Mouse (Mus musculus) bone marrow macrophage, adult 2 months (primary cell): ENCODE measurements around the gene Krt82. TPM values are rescaled to one million over a fixed set of nuclear protein-coding genes. Genes with fewer than 3 reads are reported as not detected.
"Not testable (repeated sequence)": the region's sequence is repeated elsewhere in the genome, so short reads cannot be mapped to it uniquely, and the experiment has no call there.

ENCODE experiments used
- H3K27ac ChIP-seq: 2 replicates; pipeline ENCODE4 v1.5.1; 2012; ENCODE audit warnings: low read depth, low read length; ENCODE audit not compliant: insufficient read depth
- H3K4me1 ChIP-seq: 2 replicates; pipeline ENCODE4 v1.6.1; 2012; ENCODE audit warnings: low read length; ENCODE audit not compliant: control insufficient read depth, insufficient read depth
- H3K4me3 ChIP-seq: 2 replicates; pipeline ENCODE4 v1.5.1; 2012; ENCODE audit warnings: mild to moderate bottlenecking, low read length, moderate library complexity; ENCODE audit not compliant: insufficient read depth
- CTCF ChIP-seq: IDR thresholded peaks from 2 replicates; pipeline ENCODE4 v1.5.1; 2012; ENCODE audit warnings: low read depth, mild to moderate bottlenecking, low read length, moderate library complexity
- POLR2A ChIP-seq: IDR thresholded peaks from 2 replicates; pipeline ENCODE4 v1.6.1; 2012; ENCODE audit warnings: mild to moderate bottlenecking, low read depth, low read length, borderline replicate concordance
- polyA plus RNA-seq: library from polyadenylated mRNA; stranded (reverse); fragments of >200 nt; gene quantifications from 2 replicates; pipeline ENCODE4 v1.2.4, GENCODE M21; 2012; ENCODE audit not compliant: missing spikeins, insufficient read depth, insufficient read length

Gene Krt82
- polyA plus RNA-seq, 1 experiment = not detected

GRCm38 (mm10) chr15:101519792-101520191 lies 30.7 kb downstream of the Krt82 start:
- H3K4me3 ChIP-seq = no peak overlapping the region
- H3K4me1 ChIP-seq = no peaks in the 10 kb centered on the region
- no peak overlapping the region for H3K27ac ChIP-seq
- TF ChIP-seq POLR2A (no peak), CTCF (peak; percentile 73)

DNA sequence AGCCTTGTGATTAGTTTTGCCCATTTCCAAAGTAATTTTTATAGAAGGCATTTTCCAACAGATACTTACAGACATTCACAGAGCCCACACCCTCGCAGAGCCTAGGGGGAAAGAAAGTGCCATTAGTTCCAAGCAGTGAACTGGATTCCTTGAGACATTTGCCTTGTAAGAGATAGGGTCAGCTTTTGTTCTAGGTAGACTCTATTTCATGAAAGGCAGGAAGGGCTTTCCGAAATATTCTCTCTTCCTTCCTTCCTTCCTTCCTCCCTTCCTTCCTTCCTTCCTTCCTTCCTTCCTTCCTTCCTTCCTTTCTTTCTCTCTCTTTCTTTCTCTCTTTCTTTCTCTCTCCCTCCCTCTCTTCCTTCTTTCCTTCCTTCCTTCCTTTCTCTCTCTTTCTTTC lies 33.3 kb downstream of the Krt82 start, which contains the start of gene Gm49425:
TSS of gene Gm49425 (minus strand) at position 101 of the 400 bp plus-strand sequence.
- not testable (repeated sequence) for H3K4me3 ChIP-seq, H3K4me1 ChIP-seq, H3K27ac ChIP-seq

DNA sequence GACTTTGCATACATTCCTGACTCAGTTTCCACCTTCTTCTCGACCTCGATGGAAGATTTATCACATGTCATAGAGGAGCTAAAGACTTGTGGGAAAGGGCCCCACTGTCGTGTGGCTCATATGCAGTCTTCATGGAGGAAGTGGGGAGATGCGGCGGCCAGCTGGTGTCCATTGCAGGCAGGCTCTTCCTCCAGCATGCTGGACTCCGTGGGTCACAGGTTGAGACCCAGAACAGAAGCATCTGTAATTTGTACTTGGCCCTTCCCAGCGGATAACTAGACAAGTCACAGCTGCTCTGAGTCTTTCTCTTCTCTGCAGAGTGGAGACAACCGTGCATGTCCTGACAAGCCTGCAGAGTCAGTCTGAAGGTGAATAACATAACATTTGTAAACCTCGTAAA lies 42.2 kb downstream of the Krt82 start:
- TF ChIP-seq POLR2A (no peak), CTCF (no peak)
- peaks cover 13% of the 10 kb centered on the region for H3K4me1 ChIP-seq
- H3K4me3 ChIP-seq = no peak overlapping the region
- no peak overlapping the region for H3K27ac ChIP-seq

- peaks cover 13% of the 10 kb centered on the region for H3K4me1 ChIP-seq
- no peak for TF ChIP-seq CTCF
- TF ChIP-seq POLR2A = no peak
- no peak overlapping the region for H3K27ac ChIP-seq
- H3K4me3 ChIP-seq = no peak overlapping the region
Observed at GRCm38 (mm10) chr15:101506896-101507758, 43.3 kb downstream of the Krt82 start.

DNA sequence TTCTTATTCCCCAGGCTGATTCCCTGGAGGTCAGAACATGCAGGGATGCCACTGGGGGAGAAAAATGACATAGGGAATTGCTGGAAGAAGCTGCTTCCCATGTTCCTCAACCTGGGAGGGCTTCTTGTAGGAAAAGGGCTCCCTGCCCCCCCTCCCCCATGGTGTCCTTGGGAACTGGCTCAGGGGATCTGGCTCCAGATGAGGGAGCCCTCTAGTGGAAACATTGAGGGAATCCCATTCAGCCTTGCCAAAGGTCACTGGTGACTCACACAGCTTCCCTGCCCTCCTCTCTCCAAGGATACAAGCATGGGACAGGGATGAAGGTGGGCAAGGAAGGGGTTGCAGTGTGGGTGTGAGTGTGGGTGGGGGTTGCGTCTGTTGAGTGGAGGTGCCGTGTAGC lies 53.3 kb downstream of the Krt82 start:
- H3K27ac ChIP-seq = no peak overlapping the region
- no peaks in the 10 kb centered on the region for H3K4me1 ChIP-seq
- no peak overlapping the region for H3K4me3 ChIP-seq
- TF ChIP-seq POLR2A (no peak), CTCF (peak; percentile 60; the same call in 1 of the 2 replicates)

GRCm38 (mm10) chr15:101495266-101495665 lies 55.2 kb downstream of the Krt82 start:
- no peaks in the 10 kb centered on the region for H3K4me1 ChIP-seq
- H3K4me3 ChIP-seq = no peak overlapping the region
- TF ChIP-seq CTCF = no peak
- no peak for TF ChIP-seq POLR2A
- H3K27ac ChIP-seq = no peak overlapping the region

DNA sequence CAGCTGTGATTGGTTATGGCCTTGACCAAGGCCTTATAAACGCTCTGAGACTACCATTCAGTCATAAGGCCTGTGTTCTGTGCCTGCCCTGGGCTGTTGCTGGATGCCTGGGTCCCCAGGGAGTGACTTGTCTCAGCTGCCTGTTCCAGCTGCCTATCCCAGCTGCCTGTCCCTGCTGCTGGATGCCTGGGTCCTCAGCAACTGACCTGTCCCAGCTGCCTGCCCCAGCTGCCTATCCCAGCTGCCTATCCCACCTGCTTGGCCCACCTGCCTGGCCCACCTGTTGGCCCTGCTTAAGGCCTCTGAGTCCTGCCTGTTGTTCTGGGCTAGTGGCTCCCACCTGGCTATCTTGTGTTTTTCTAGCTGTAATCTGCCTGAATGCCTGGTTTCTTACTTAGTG lies 56.3 kb downstream of the Krt82 start:
- H3K4me1 ChIP-seq = no peaks in the 10 kb centered on the region
- H3K4me3 ChIP-seq = no peak overlapping the region
- no peak for TF ChIP-seq POLR2A
- no peak for TF ChIP-seq CTCF
- H3K27ac ChIP-seq = no peak overlapping the region

DNA sequence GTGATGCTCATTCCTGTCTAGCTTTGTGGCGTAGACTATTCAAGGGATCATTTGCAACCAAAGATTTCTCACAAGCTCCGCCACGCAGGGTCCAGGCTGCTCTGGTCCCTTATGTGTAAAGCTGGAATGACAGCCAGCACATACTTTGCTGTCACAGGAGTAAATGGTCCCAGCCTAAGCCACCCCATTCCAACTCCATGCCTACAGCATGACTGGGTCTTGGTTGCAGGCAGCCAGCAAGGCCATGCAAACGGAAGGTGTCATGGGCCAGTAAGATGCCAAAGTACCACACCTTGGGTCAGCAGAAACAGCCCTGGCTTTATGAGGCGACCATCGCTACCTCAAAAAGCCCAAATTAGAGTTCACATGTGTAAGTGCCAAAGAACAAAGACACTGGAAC lies 56.8 kb downstream of the Krt82 start:
- Histone ChIP-seq H3K4me1 (no peaks in the 10 kb centered on the region), H3K4me3 (no peak overlapping the region), H3K27ac (no peak overlapping the region)
- TF ChIP-seq CTCF (no peak), POLR2A (no peak)

- no peak overlapping the region for H3K27ac ChIP-seq
- H3K4me3 ChIP-seq = no peak overlapping the region
- TF ChIP-seq POLR2A = no peak
- no peak for TF ChIP-seq CTCF
- H3K4me1 ChIP-seq = no peaks in the 10 kb centered on the region
Observed at GRCm38 (mm10) chr15:101492718-101493117, 57.7 kb downstream of the Krt82 start.

- Histone ChIP-seq H3K4me1 (no peaks in the 10 kb centered on the region), H3K4me3 (no peak within 1 kb of the TSS), H3K27ac (no peak within 1 kb of the TSS)
- no peak for TF ChIP-seq CTCF
- TF ChIP-seq POLR2A = no peak
Observed at GRCm38 (mm10) chr15:101491431-101491830, 59.0 kb downstream of the Krt82 start, which contains the start of gene Krt83. Krt83 (minus strand) TSS chr15:101491512.

Other genes starting within 250 kb of the Krt82 start
- 14.8 and 15.6 TPM in 2 replicates for gene Krt80, start 180.5 kb downstream of the Krt82 start, polyA plus RNA-seq
- 0.48 TPM in 1 of 2 replicates, not detected in the other for gene Krt7, start 139.6 kb downstream of the Krt82 start, polyA plus RNA-seq
- not detected in 2 replicates for gene Krt87, start 111.9 kb downstream of the Krt82 start, polyA plus RNA-seq
- not detected in 2 replicates for gene Krt88, start 102.9 kb downstream of the Krt82 start, polyA plus RNA-seq
- gene Krt81, start 86.9 kb downstream of the Krt82 start, polyA plus RNA-seq = not detected in 2 replicates
- not detected in 2 replicates for gene Krt86, start 77.2 kb downstream of the Krt82 start, polyA plus RNA-seq
- not detected in 2 replicates for gene Krt83, start 59.2 kb downstream of the Krt82 start, polyA plus RNA-seq
- gene Gm49425, start 33.4 kb downstream of the Krt82 start, polyA plus RNA-seq = not detected in 2 replicates
- not detected in 2 replicates for gene Krt84, start 17.8 kb downstream of the Krt82 start, polyA plus RNA-seq
- gene Krt90, start 12.3 kb upstream of the Krt82 start, polyA plus RNA-seq = not detected in 2 replicates
- not detected in 2 replicates for gene Krt75, start 23.2 kb upstream of the Krt82 start, polyA plus RNA-seq
- gene Gm5414, start 77.5 kb upstream of the Krt82 start, polyA plus RNA-seq = not detected in 2 replicates
- not detected in 2 replicates for gene Gm5478, start 96.7 kb upstream of the Krt82 start, polyA plus RNA-seq
- gene Krt6b, start 129.6 kb upstream of the Krt82 start, polyA plus RNA-seq = not detected in 2 replicates
- gene Krt6a, start 143.6 kb upstream of the Krt82 start, polyA plus RNA-seq = not detected in 2 replicates
- gene Krt5, start 162.2 kb upstream of the Krt82 start, polyA plus RNA-seq = 0.36 TPM in 1 of 2 replicates, not detected in the other
- not detected in 2 replicates for gene Krt71, start 192.4 kb upstream of the Krt82 start, polyA plus RNA-seq
- not detected in 2 replicates for gene Krt72, start 235.8 kb upstream of the Krt82 start, polyA plus RNA-seq